Mouse (Mus musculus): ENCODE results near the gene Rpgrip1.
"Not testable (repeated sequence)": the region's sequence is repeated elsewhere in the genome, so short reads cannot be mapped to it uniquely, and the experiment has no call there.

The Rpgrip1 gene

GRCm38 (mm10) chr14:52110346-52110745, at the start of gene Rpgrip1:
TSS of gene Rpgrip1 (plus strand) at chr14:52110704.
- DNase-seq: no peak

GRCm38 (mm10) chr14:52060800-52061199, 49.7 kb upstream of the Rpgrip1 start:
- DNase-seq: no peak

GRCm38 (mm10) chr14:52061798-52062197, 48.7 kb upstream of the Rpgrip1 start:
- no peak for DNase-seq

- no peak for DNase-seq
Measured at GRCm38 (mm10) chr14:52066135-52066534, 44.4 kb upstream of the Rpgrip1 start.

- DNase-seq: no peak
Measured at GRCm38 (mm10) chr14:52071599-52072137, 38.8 kb upstream of the Rpgrip1 start.

GRCm38 (mm10) chr14:52083083-52083482, 27.4 kb upstream of the Rpgrip1 start:
- DNase-seq: no peak

- DNase-seq: no peak
Measured at GRCm38 (mm10) chr14:52094533-52094932, 16.0 kb upstream of the Rpgrip1 start.

- DNase-seq: not testable (repeated sequence)
Measured at GRCm38 (mm10) chr14:52097191-52097590, 13.3 kb upstream of the Rpgrip1 start.

- DNase-seq: not testable (repeated sequence)
Measured at GRCm38 (mm10) chr14:52098387-52098786, 12.1 kb upstream of the Rpgrip1 start.

GRCm38 (mm10) chr14:52099563-52099962, 10.9 kb upstream of the Rpgrip1 start:
- DNase-seq: no peak

- no peak for DNase-seq
Measured at GRCm38 (mm10) chr14:52100170-52100960, 10.1 kb upstream of the Rpgrip1 start.

- DNase-seq: no peak
Measured at GRCm38 (mm10) chr14:52101285-52102157, 9.0 kb upstream of the Rpgrip1 start.

- DNase-seq: peak; percentile 53
Measured at GRCm38 (mm10) chr14:52103474-52103855, 7.0 kb upstream of the Rpgrip1 start.

- DNase-seq: peak; percentile 100
Measured at GRCm38 (mm10) chr14:52103856-52104676, 6.4 kb upstream of the Rpgrip1 start, which contains the start of gene Hnrnpc. TSS of gene Hnrnpc (minus strand) at chr14:52104028.

- DNase-seq: no peak
Measured at GRCm38 (mm10) chr14:52104677-52105285, 5.7 kb upstream of the Rpgrip1 start.

- DNase-seq: no peak
Measured at GRCm38 (mm10) chr14:52105308-52105707, 5.2 kb upstream of the Rpgrip1 start.

- peak; percentile 83 for DNase-seq
Measured at GRCm38 (mm10) chr14:52106741-52107140, 3.8 kb upstream of the Rpgrip1 start.

- no peak for DNase-seq
Measured at GRCm38 (mm10) chr14:52108025-52108424, 2.5 kb upstream of the Rpgrip1 start.

GRCm38 (mm10) chr14:52114101-52114500, 3.6 kb downstream of the Rpgrip1 start:
- DNase-seq: no peak

- no peak for DNase-seq
Measured at GRCm38 (mm10) chr14:52117241-52117640, 6.7 kb downstream of the Rpgrip1 start.

- DNase-seq: no peak
Measured at GRCm38 (mm10) chr14:52118456-52118822, 7.9 kb downstream of the Rpgrip1 start.

Data from lung, postnatal 36 days (tissue).